Mouse (Mus musculus): Measurements from ENCODE around the gene Mapk7.

DNA sequence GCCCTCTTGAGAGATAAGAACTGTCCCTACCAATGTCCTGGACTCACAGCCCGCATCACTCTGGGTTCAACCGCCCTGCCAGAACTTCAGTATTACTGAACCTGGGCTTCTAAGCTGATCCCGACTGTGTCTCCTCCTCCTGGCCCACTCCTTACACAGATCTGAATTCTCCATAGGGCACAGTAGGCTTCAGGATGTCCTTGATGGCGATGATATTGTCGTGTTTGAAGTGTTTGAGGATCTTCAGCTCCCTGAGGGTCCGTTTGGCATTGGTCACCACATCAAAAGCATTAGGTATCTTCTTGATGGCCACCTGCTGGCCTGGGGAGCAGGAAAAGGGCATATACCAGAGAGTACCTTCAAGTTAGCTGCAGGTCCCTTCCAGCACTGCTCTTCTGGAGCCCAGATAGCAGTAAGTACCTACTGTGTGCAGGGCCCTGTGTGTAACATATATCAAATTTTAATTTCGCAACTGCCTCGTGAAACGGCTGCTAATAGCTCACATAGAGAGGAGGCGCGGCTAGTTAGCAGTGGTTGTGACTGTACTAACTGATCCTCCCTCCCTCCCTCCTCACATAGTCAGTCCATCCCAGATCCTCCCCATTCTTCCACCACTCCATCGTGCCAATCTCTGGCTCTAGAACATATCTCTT lies 1.3 kb downstream of the Mapk7 start:
- TF ChIP-seq CTCF (IDR thresholded peaks at IDR 0.05; ENCODE audit: borderline replicate concordance, control insufficient read depth, extremely low read depth, insufficient read depth, low read length, poor library complexity), result no peak
- TF ChIP-seq POLR2A (IDR thresholded peaks at IDR 0.05; ENCODE audit: control insufficient read depth, extremely low read depth, insufficient read depth, low read length, poor library complexity), result no peak

All from thymus, adult 2 months (tissue).